Mouse (Mus musculus): ENCODE data around the gene Il27ra. TPM values are rescaled to one million over a fixed set of nuclear protein-coding genes. Genes with fewer than 3 reads are reported as not detected.

Gene Il27ra
- total and polyA plus RNA-seq, 2 experiments from 2014 or later: 0.45 to 0.86 TPM

DNA sequence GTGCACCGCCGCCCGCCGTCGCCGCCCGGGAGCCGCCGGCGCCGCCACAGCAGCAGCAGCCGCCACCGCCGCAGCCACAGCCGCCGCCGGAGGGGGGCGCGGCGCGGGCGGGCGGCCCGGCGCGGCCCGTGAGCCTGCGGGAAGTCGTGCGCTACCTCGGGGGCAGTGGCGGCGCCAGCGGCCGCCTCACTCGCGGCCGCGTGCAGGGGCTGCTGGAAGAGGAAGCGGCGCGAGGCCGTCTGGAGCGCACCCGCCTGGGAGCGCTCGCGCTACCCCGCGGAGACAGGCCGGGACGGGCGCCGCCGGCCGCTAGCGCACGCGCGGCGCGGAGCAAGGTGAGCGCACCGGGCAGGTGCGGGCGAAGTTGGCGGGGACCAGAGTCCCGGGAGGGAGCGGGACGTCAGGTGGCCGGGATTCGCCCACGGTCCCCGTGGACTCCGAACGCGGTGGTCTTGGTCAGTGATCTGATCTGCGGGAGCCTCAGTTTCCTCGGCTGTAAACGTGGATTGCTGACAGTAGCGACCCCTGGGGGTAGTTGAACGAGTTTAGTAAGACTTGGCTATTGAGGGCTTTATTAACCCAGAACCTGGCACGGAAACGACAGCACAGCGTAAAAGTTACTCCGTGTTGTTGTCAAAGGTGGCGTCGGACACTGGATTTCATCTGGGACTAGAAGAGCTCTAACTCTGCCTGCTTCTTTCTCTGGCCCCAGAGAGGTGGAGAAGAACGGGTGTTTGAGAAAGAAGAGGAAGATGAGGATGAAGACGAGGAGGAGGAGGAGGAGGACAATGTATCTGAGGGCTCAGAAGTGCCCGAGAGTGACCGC, 43.9 kb downstream of the Il27ra start:
- under 1% methylated on average over 69 of the region's 92 CpGs for WGBS
- H3K9ac ChIP-seq: peak overlapping the region; percentile 83
- H3K36me3 ChIP-seq (ENCODE audit: insufficient read depth): peaks cover 28% of the 10 kb centered on the region
- no peaks in the 10 kb centered on the region for H3K27me3 ChIP-seq (ENCODE audit: insufficient read depth, low read length)
- peak overlapping the region; percentile 92 for H3K27ac ChIP-seq (ENCODE audit: low read depth, low read length)
- H3K4me3 ChIP-seq (ENCODE audit: low read depth, low read length): peak overlapping the region; percentile 76
- peak overlapping the region; percentile 91 for H3K4me2 ChIP-seq (ENCODE audit: low read depth)
- DNase-seq (peak; percentile 77), ATAC-seq (peak; percentile 42)
- peaks cover 9% of the 10 kb centered on the region for H3K4me1 ChIP-seq (ENCODE audit: insufficient read depth)
- no peaks in the 10 kb centered on the region for H3K9me3 ChIP-seq (ENCODE audit: low read length)
- TF ChIP-seq CTCF (IDR thresholded peaks at IDR 0.05; ENCODE audit: low read depth): peak; percentile 68

DNA sequence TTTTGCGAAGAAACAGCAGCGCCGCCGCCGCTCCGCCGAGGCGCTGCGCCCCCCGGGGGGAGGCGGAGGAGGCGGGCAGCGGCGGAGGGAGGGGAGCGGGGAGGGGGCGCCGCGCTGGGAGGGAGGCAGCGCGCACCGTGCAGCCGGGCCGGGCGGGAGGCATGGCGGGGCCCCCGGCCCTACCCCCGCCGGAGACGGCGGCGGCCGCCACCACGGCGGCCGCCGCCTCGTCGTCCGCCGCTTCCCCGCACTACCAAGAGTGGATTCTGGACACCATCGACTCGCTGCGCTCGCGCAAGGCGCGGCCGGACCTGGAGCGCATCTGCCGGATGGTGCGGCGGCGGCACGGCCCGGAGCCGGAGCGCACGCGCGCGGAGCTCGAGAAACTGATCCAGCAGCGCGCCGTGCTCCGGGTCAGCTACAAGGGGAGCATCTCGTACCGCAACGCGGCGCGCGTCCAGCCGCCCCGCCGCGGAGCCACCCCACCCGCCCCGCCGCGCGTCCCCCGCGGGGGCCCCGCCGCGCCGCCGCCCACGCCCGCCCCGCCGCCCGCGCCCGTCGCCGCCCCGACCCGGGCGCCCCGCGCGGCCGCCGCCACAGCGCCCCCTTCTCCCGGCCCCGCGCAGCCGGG, 44.8 kb downstream of the Il27ra start, which contains the start of gene Samd1:
Gene Samd1 (plus strand): TSS at position 162 of the 631 bp plus-strand sequence.
- Histone ChIP-seq H3K27ac (ENCODE audit: low read depth, low read length) (peak within 1 kb of the TSS; percentile 92), H3K9ac (peak within 1 kb of the TSS; percentile 83), H3K27me3 (ENCODE audit: insufficient read depth, low read length) (no peaks in the 10 kb centered on the region), H3K9me3 (ENCODE audit: low read length) (no peaks in the 10 kb centered on the region), H3K4me3 (ENCODE audit: low read depth, low read length) (peak within 1 kb of the TSS; percentile 76), H3K4me1 (ENCODE audit: insufficient read depth) (peaks cover 9% of the 10 kb centered on the region), H3K4me2 (ENCODE audit: low read depth) (peak within 1 kb of the TSS; percentile 91), H3K36me3 (ENCODE audit: insufficient read depth) (peaks cover 28% of the 10 kb centered on the region)
- TF ChIP-seq CTCF (IDR thresholded peaks at IDR 0.05; ENCODE audit: low read depth): no peak
- DNase-seq (no peak), ATAC-seq (peak; percentile 47)
- WGBS: under 1% methylated on average over 39 of the region's 112 CpGs

- Histone ChIP-seq H3K4me1 (ENCODE audit: insufficient read depth) (peaks cover 9% of the 10 kb centered on the region), H3K4me3 (ENCODE audit: low read depth, low read length) (peak overlapping the region; percentile 76), H3K9me3 (ENCODE audit: low read length) (no peaks in the 10 kb centered on the region), H3K36me3 (ENCODE audit: insufficient read depth) (peaks cover 35% of the 10 kb centered on the region), H3K9ac (peak overlapping the region; percentile 83), H3K27ac (ENCODE audit: low read depth, low read length) (peak overlapping the region; percentile 92), H3K27me3 (ENCODE audit: insufficient read depth, low read length) (no peaks in the 10 kb centered on the region), H3K4me2 (ENCODE audit: low read depth) (peak overlapping the region; percentile 91)
- TF ChIP-seq CTCF (IDR thresholded peaks at IDR 0.05; ENCODE audit: low read depth): no peak
- ATAC-seq (peak; percentile 75), DNase-seq (peak; percentile 85)
- 2% methylated on average over 41 of the region's 103 CpGs for WGBS
Measured at GRCm38 (mm10) chr8:83996567-83997505, 45.6 kb downstream of the Il27ra start.

DNA sequence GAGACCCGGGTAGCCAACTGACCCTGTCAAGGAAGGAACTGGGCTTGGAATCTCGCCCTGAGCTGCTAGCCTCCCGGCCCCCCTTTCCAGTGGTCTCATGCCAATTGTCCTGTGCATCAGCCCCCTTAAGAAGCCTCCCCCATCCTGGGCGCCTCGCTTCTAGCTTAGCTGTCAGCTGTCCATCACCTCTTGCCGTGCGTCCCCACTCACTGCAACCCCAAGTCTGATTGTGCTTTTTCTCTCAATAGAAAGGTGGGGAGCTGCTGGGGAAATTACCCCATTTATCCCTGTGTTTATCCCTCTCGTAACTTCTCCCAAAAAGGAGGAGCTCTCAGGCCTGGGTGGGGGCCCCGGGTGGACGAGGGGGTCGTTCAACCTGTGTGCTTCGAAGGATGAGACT, 46.4 kb downstream of the Il27ra start:
- ATAC-seq: no peak
- no peaks in the 10 kb centered on the region for H3K27me3 ChIP-seq (ENCODE audit: insufficient read depth, low read length)
- no peak overlapping the region for H3K4me2 ChIP-seq (ENCODE audit: low read depth)
- no peak for DNase-seq
- no peak overlapping the region for H3K27ac ChIP-seq (ENCODE audit: low read depth, low read length)
- 16% methylated on average over 12 of the region's 12 CpGs for WGBS
- peaks cover 40% of the 10 kb centered on the region for H3K36me3 ChIP-seq (ENCODE audit: insufficient read depth)
- no peaks in the 10 kb centered on the region for H3K9me3 ChIP-seq (ENCODE audit: low read length)
- H3K9ac ChIP-seq: peak overlapping the region; percentile 83; the same call in 1 of the 2 replicates
- H3K4me3 ChIP-seq (ENCODE audit: low read depth, low read length): peak overlapping the region; percentile 76; the same call in 1 of the 2 replicates
- peaks cover 9% of the 10 kb centered on the region for H3K4me1 ChIP-seq (ENCODE audit: insufficient read depth)
- TF ChIP-seq CTCF (IDR thresholded peaks at IDR 0.05; ENCODE audit: low read depth): no peak

- H3K4me1 ChIP-seq (ENCODE audit: insufficient read depth): peaks cover 4% of the 10 kb centered on the region
- DNase-seq: no peak
- H3K36me3 ChIP-seq (ENCODE audit: insufficient read depth): peaks cover 44% of the 10 kb centered on the region
- no peak overlapping the region for H3K27ac ChIP-seq (ENCODE audit: low read depth, low read length)
- H3K9me3 ChIP-seq (ENCODE audit: low read length): no peaks in the 10 kb centered on the region
- H3K9ac ChIP-seq: no peak overlapping the region
- 87% methylated on average over 3 of the region's 3 CpGs for WGBS
- no peak overlapping the region for H3K4me3 ChIP-seq (ENCODE audit: low read depth, low read length)
- no peak for TF ChIP-seq CTCF (IDR thresholded peaks at IDR 0.05; ENCODE audit: low read depth)
- no peak overlapping the region for H3K4me2 ChIP-seq (ENCODE audit: low read depth)
- ATAC-seq: no peak
- no peaks in the 10 kb centered on the region for H3K27me3 ChIP-seq (ENCODE audit: insufficient read depth, low read length)
Measured at GRCm38 (mm10) chr8:83994030-83994429, 48.4 kb downstream of the Il27ra start.

- Histone ChIP-seq H3K4me1 (ENCODE audit: insufficient read depth) (no peaks in the 10 kb centered on the region), H3K27ac (ENCODE audit: low read depth, low read length) (no peak overlapping the region), H3K36me3 (ENCODE audit: insufficient read depth) (peaks cover 59% of the 10 kb centered on the region), H3K9me3 (ENCODE audit: low read length) (no peaks in the 10 kb centered on the region), H3K27me3 (ENCODE audit: insufficient read depth, low read length) (no peaks in the 10 kb centered on the region), H3K4me3 (ENCODE audit: low read depth, low read length) (no peak overlapping the region), H3K9ac (no peak overlapping the region), H3K4me2 (ENCODE audit: low read depth) (no peak overlapping the region)
- DNase-seq (no peak), ATAC-seq (no peak)
- TF ChIP-seq CTCF (IDR thresholded peaks at IDR 0.05; ENCODE audit: low read depth): no peak
- 93% methylated on average over 2 of the region's 2 CpGs for WGBS
Measured at GRCm38 (mm10) chr8:83992488-83992887, 49.9 kb downstream of the Il27ra start.

All from forebrain, postnatal 0 days (tissue).